Mouse (Mus musculus): ENCODE measurements around the gene Miga2. TPM values are rescaled to one million over a fixed set of nuclear protein-coding genes. Genes with fewer than 3 reads are reported as not detected.

The Miga2 gene
- polyA plus RNA-seq, 1 experiment from 2014 or later, result 22.4 TPM

GRCm38 (mm10) chr2:30386913-30387312 lies 22.9 kb downstream of the Miga2 start:
- no peak for ATAC-seq
- H3K36me3 ChIP-seq (ENCODE audit: poor library complexity, severe bottlenecking), result peaks cover 34% of the 10 kb centered on the region
- H3K4me1 ChIP-seq, result 0 out of 2 replicates have a peak, but pooled peaks cover 5% of the 10 kb centered on the region
- H3K27me3 ChIP-seq, result no peaks in the 10 kb centered on the region
- 85% methylated on average over 9 of the region's 9 CpGs for WGBS
- no peak overlapping the region for H3K9ac ChIP-seq
- no peak overlapping the region for H3K4me2 ChIP-seq
- H3K4me3 ChIP-seq, result no peak overlapping the region
- H3K9me3 ChIP-seq (replicated peaks), result no peaks in the 10 kb centered on the region
- H3K27ac ChIP-seq, result no peak overlapping the region

- no peak overlapping the region for H3K4me3 ChIP-seq
- peaks cover 19% of the 10 kb centered on the region for H3K36me3 ChIP-seq (ENCODE audit: poor library complexity, severe bottlenecking)
- no peaks in the 10 kb centered on the region for H3K27me3 ChIP-seq
- H3K4me2 ChIP-seq, result no peak overlapping the region
- WGBS, result 95% methylated on average over 2 of the region's 2 CpGs
- no peak overlapping the region for H3K27ac ChIP-seq
- no peak overlapping the region for H3K9ac ChIP-seq
- no peak for ATAC-seq
- H3K9me3 ChIP-seq (replicated peaks), result no peaks in the 10 kb centered on the region
- H3K4me1 ChIP-seq, result peaks cover 18% of the 10 kb centered on the region
Observed at GRCm38 (mm10) chr2:30389000-30389399, 25.0 kb downstream of the Miga2 start.

GRCm38 (mm10) chr2:30392114-30392576 lies 28.1 kb downstream of the Miga2 start, which contains the start of gene Dolpp1:
Gene Dolpp1, plus strand, starts transcription at chr2:30392254.
- Histone ChIP-seq H3K9me3 (replicated peaks) (no peaks in the 10 kb centered on the region), H3K4me3 (peak within 1 kb of the TSS; percentile 71), H3K9ac (peak within 1 kb of the TSS; percentile 85), H3K27me3 (no peaks in the 10 kb centered on the region), H3K27ac (peak within 1 kb of the TSS; percentile 91), H3K36me3 (ENCODE audit: poor library complexity, severe bottlenecking) (peaks cover 27% of the 10 kb centered on the region), H3K4me1 (peaks cover 22% of the 10 kb centered on the region), H3K4me2 (peak within 1 kb of the TSS; percentile 98)
- 0% methylated on average over 39 of the region's 40 CpGs for WGBS
- ATAC-seq, result peak; percentile 99

GRCm38 (mm10) chr2:30392577-30393369 lies 28.7 kb downstream of the Miga2 start:
- Histone ChIP-seq H3K27me3 (no peaks in the 10 kb centered on the region), H3K9me3 (replicated peaks) (no peaks in the 10 kb centered on the region), H3K36me3 (ENCODE audit: poor library complexity, severe bottlenecking) (peaks cover 33% of the 10 kb centered on the region), H3K27ac (peak overlapping the region; percentile 91), H3K4me3 (peak overlapping the region; percentile 71), H3K9ac (peak overlapping the region; percentile 85), H3K4me2 (peak overlapping the region; percentile 98), H3K4me1 (peaks cover 22% of the 10 kb centered on the region)
- WGBS, result under 1% methylated on average over 53 of the region's 54 CpGs
- peak; percentile 77 for ATAC-seq

- H3K4me2 ChIP-seq, result peak overlapping the region; percentile 98
- peak overlapping the region; percentile 85 for H3K9ac ChIP-seq
- no peaks in the 10 kb centered on the region for H3K9me3 ChIP-seq (replicated peaks)
- peak overlapping the region; percentile 91 for H3K27ac ChIP-seq
- WGBS, result 71% methylated on average over 1 of the region's 1 CpGs
- peaks cover 39% of the 10 kb centered on the region for H3K36me3 ChIP-seq (ENCODE audit: poor library complexity, severe bottlenecking)
- peak overlapping the region; percentile 71 for H3K4me3 ChIP-seq
- no peak for ATAC-seq
- peaks cover 25% of the 10 kb centered on the region for H3K4me1 ChIP-seq
- no peaks in the 10 kb centered on the region for H3K27me3 ChIP-seq
Observed at GRCm38 (mm10) chr2:30393370-30393656, 29.3 kb downstream of the Miga2 start.

- peaks cover 51% of the 10 kb centered on the region for H3K36me3 ChIP-seq (ENCODE audit: poor library complexity, severe bottlenecking)
- peaks cover 49% of the 10 kb centered on the region for H3K4me1 ChIP-seq
- H3K9me3 ChIP-seq (replicated peaks), result no peaks in the 10 kb centered on the region
- 93% methylated on average over 7 of the region's 7 CpGs for WGBS
- no peaks in the 10 kb centered on the region for H3K27me3 ChIP-seq
- H3K9ac ChIP-seq, result no peak overlapping the region
- no peak for ATAC-seq
- H3K4me2 ChIP-seq, result no peak overlapping the region
- H3K4me3 ChIP-seq, result no peak overlapping the region
- no peak overlapping the region for H3K27ac ChIP-seq
Observed at GRCm38 (mm10) chr2:30395757-30396156, 31.7 kb downstream of the Miga2 start.

- H3K9me3 ChIP-seq (replicated peaks), result no peaks in the 10 kb centered on the region
- H3K4me1 ChIP-seq, result peaks cover 50% of the 10 kb centered on the region
- peaks cover 51% of the 10 kb centered on the region for H3K36me3 ChIP-seq (ENCODE audit: poor library complexity, severe bottlenecking)
- no peak overlapping the region for H3K4me3 ChIP-seq
- no peaks in the 10 kb centered on the region for H3K27me3 ChIP-seq
- WGBS, result 90% methylated on average over 7 of the region's 7 CpGs
- ATAC-seq, result no peak
- H3K9ac ChIP-seq, result no peak overlapping the region
- H3K4me2 ChIP-seq, result no peak overlapping the region
- H3K27ac ChIP-seq, result no peak overlapping the region
Observed at GRCm38 (mm10) chr2:30396246-30396645, 32.2 kb downstream of the Miga2 start.

- peaks cover 42% of the 10 kb centered on the region for H3K4me1 ChIP-seq
- no peak overlapping the region for H3K4me3 ChIP-seq
- 0 out of 2 replicates have a peak overlapping the region, but pooled peaks have one; percentile 88 for H3K27ac ChIP-seq
- no peaks in the 10 kb centered on the region for H3K27me3 ChIP-seq
- no peak overlapping the region for H3K9ac ChIP-seq
- H3K9me3 ChIP-seq (replicated peaks), result no peaks in the 10 kb centered on the region
- no peak for ATAC-seq
- 59% methylated on average over 10 of the region's 10 CpGs for WGBS
- H3K36me3 ChIP-seq (ENCODE audit: poor library complexity, severe bottlenecking), result peaks cover 69% of the 10 kb centered on the region
- no peak overlapping the region for H3K4me2 ChIP-seq
Observed at GRCm38 (mm10) chr2:30397986-30398512, 34.0 kb downstream of the Miga2 start.

- Histone ChIP-seq H3K27ac (peak overlapping the region; percentile 88), H3K36me3 (ENCODE audit: poor library complexity, severe bottlenecking) (peaks cover 76% of the 10 kb centered on the region)
Observed at GRCm38 (mm10) chr2:30399191-30400171, 35.4 kb downstream of the Miga2 start.

GRCm38 (mm10) chr2:30401581-30401980 lies 37.5 kb downstream of the Miga2 start:
- no peak for ATAC-seq
- H3K4me2 ChIP-seq, result no peak overlapping the region
- WGBS, result 77% methylated on average over 1 of the region's 1 CpGs
- peaks cover 81% of the 10 kb centered on the region for H3K36me3 ChIP-seq (ENCODE audit: poor library complexity, severe bottlenecking)
- H3K9me3 ChIP-seq (replicated peaks), result no peaks in the 10 kb centered on the region
- no peak overlapping the region for H3K4me3 ChIP-seq
- H3K4me1 ChIP-seq, result peaks cover 28% of the 10 kb centered on the region
- H3K27ac ChIP-seq, result no peak overlapping the region
- H3K27me3 ChIP-seq, result no peaks in the 10 kb centered on the region
- no peak overlapping the region for H3K9ac ChIP-seq

More at GRCm38 (mm10) chr2:30399191-30400171, 35.4 kb downstream of the Miga2 start:
- WGBS, result 19% methylated on average over 20 of the region's 20 CpGs
- Histone ChIP-seq H3K9ac (peak overlapping the region; percentile 58), H3K9me3 (replicated peaks) (no peaks in the 10 kb centered on the region), H3K4me1 (peaks cover 28% of the 10 kb centered on the region), H3K4me2 (0 out of 2 replicates have a peak overlapping the region, but pooled peaks have one; percentile 4), H3K4me3 (no peak overlapping the region), H3K27me3 (no peaks in the 10 kb centered on the region)
- ATAC-seq, result peak; percentile 73

GRCm38 (mm10) chr2:30402351-30402826 lies 38.4 kb downstream of the Miga2 start:
- ATAC-seq, result no peak
- Histone ChIP-seq H3K36me3 (ENCODE audit: poor library complexity, severe bottlenecking) (peaks cover 81% of the 10 kb centered on the region), H3K9me3 (replicated peaks) (no peaks in the 10 kb centered on the region)

More at GRCm38 (mm10) chr2:30402351-30402826, 38.4 kb downstream of the Miga2 start:
- Histone ChIP-seq H3K9ac (no peak overlapping the region), H3K4me3 (no peak overlapping the region), H3K4me1 (peaks cover 28% of the 10 kb centered on the region), H3K4me2 (no peak overlapping the region), H3K27me3 (no peaks in the 10 kb centered on the region), H3K27ac (no peak overlapping the region)
- WGBS, result 89% methylated on average over 9 of the region's 9 CpGs

All from forebrain, embryonic 13.5 days (tissue).